11 mouse cellular contexts compared by ENCODE assay signal in the genomic region with DNA sequence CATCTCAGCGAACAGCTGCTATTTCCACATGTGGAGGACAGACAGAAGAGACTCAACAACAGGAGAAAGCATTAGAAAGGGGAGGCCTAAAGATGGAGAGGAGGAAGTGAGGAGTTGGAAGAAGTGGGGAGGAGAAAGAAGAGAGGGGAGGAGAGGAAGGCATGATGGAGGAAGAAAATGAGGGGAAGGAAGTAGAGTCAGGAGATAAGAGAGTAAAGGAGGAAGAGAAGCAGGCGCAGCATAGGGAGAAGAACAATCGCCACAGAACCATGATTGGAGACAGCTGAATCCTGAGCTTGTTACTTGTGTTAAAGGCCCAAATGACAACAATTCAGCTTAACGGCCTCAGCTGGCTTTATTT.
DNase-seq lines count a peak whose midpoint lies in the region; ATAC-seq lines count a peak whose summit lies in the region.
"Had no signal": no experiment of that assay in that cellular context is flagged by ENCODE, and none has a peak within 500 bp of the region (broad histone marks: within the 10 kb centered on the region; RNA-seq: fewer than 3 reads in every experiment).

No protein-coding gene starts in this region.

- WGBS in heart, embryonic 13.5 days, result 70% methylated on average over 4 of the region's 4 CpGs
- WGBS in lung, embryonic 16.5 days, result 64% methylated on average over 4 of the region's 4 CpGs
- 84% methylated on average over 4 of the region's 4 CpGs for WGBS in limb, embryonic 12.5 days

- peaks cover 45% of the 10 kb centered on the region for H3K4me1 ChIP-seq in heart, embryonic 13.5 days
- peaks cover 9% of the 10 kb centered on the region for H3K4me1 ChIP-seq in lung, embryonic 16.5 days (replicated peaks; ENCODE audit: control insufficient read depth, insufficient read depth, low read length)
- peaks cover 13% of the 10 kb centered on the region; the same call in 1 of the 2 replicates for H3K4me1 ChIP-seq in brown adipose tissue, adult 24 weeks (ENCODE audit: control insufficient read depth, insufficient read depth, insufficient read length, low read length)
- peaks cover 7% of the 10 kb centered on the region for H3K4me1 ChIP-seq in limb, embryonic 12.5 days (replicated peaks)

- no peaks in the 10 kb centered on the region for H3K9me3 ChIP-seq in heart, embryonic 13.5 days
- H3K9me3 ChIP-seq in lung, embryonic 16.5 days (ENCODE audit: control insufficient read depth, low read length), result no peaks in the 10 kb centered on the region
- H3K9me3 ChIP-seq in limb, embryonic 12.5 days, result no peaks in the 10 kb centered on the region

- no peak overlapping the region for H3K4me2 ChIP-seq in heart, embryonic 13.5 days
- H3K4me2 ChIP-seq in lung, embryonic 16.5 days (ENCODE audit: low read depth, low read length), result no peak overlapping the region
- no peak overlapping the region for H3K4me2 ChIP-seq in limb, embryonic 12.5 days

- H3K27ac ChIP-seq in heart, embryonic 13.5 days (replicated peaks), result peak overlapping the region; percentile 76
- peak overlapping the region; percentile 68 for H3K27ac ChIP-seq in lung, embryonic 16.5 days (ENCODE audit: low read length)
- H3K27ac ChIP-seq in brown adipose tissue, adult 24 weeks (replicated peaks; ENCODE audit: low read depth, low read length), result peak overlapping the region; percentile 41
- 0 out of 2 replicates have a peak overlapping the region, but pooled peaks have one; percentile 12 for H3K27ac ChIP-seq in limb, embryonic 12.5 days

- H3K4me3 ChIP-seq in heart, embryonic 13.5 days, result no peak overlapping the region
- no peak overlapping the region for H3K4me3 ChIP-seq in lung, embryonic 16.5 days (ENCODE audit: low read length)
- no peak overlapping the region for H3K4me3 ChIP-seq in brown adipose tissue, adult 24 weeks (ENCODE audit: insufficient read depth, low read depth, low read length)
- no peak overlapping the region for H3K4me3 ChIP-seq in limb, embryonic 12.5 days (replicated peaks)

- H3K36me3 ChIP-seq in heart, embryonic 13.5 days, result no peaks in the 10 kb centered on the region
- no peaks in the 10 kb centered on the region for H3K36me3 ChIP-seq in lung, embryonic 16.5 days (ENCODE audit: control insufficient read depth, insufficient read depth, low read length)
- H3K36me3 ChIP-seq in limb, embryonic 12.5 days, result no peaks in the 10 kb centered on the region

- ATAC-seq in heart, embryonic 13.5 days (ENCODE audit: extremely low read depth, insufficient number of reproducible peaks, low FRiP score, low TSS enrichment), result no peak
- no peak for ATAC-seq in lung, embryonic 16.5 days (ENCODE audit: low read depth)
- ATAC-seq in limb, embryonic 12.5 days (ENCODE audit: insufficient number of reproducible peaks, insufficient read depth, low FRiP score, low TSS enrichment, low read depth), result no peak

- H3K9ac ChIP-seq in heart, embryonic 13.5 days, result no peak overlapping the region
- no peak overlapping the region for H3K9ac ChIP-seq in lung, embryonic 16.5 days (ENCODE audit: low read length)
- H3K9ac ChIP-seq in limb, embryonic 12.5 days (replicated peaks), result no peak overlapping the region

- no peaks in the 10 kb centered on the region for H3K27me3 ChIP-seq in heart, embryonic 13.5 days (replicated peaks)
- no peaks in the 10 kb centered on the region for H3K27me3 ChIP-seq in lung, embryonic 16.5 days (ENCODE audit: control insufficient read depth, insufficient read depth, low read depth, low read length)
- H3K27me3 ChIP-seq in limb, embryonic 12.5 days, result no peaks in the 10 kb centered on the region

- no peak for DNase-seq in heart, adult 8-10 months (ENCODE audit: low spot score)
- no peak for DNase-seq in lung, postnatal 25 days (ENCODE audit: low spot score)
- DNase-seq in right cerebral cortex, adult 2 months (ENCODE audit: low spot score in 2 of 2), result no peak
- no peak for DNase-seq in gastrocnemius, postnatal 10 days
- DNase-seq: cerebellum, adult 9-10 months; gastrocnemius, postnatal 36 days; lung, adult 2 months had no signal

Comparison
In these comparisons a context has a peak if more than half of its experiments do, and no peak if none do; other contexts are left out.
1. H3K27ac ChIP-seq: peak in every context shown above with its lines; median percentile 76 in heart, embryonic 13.5 days; 68 in lung, embryonic 16.5 days; 41 in brown adipose tissue, adult 24 weeks; 12 in limb, embryonic 12.5 days.